Mouse (Mus musculus): ENCODE measurements around the gene Ttc7b.

DNA sequence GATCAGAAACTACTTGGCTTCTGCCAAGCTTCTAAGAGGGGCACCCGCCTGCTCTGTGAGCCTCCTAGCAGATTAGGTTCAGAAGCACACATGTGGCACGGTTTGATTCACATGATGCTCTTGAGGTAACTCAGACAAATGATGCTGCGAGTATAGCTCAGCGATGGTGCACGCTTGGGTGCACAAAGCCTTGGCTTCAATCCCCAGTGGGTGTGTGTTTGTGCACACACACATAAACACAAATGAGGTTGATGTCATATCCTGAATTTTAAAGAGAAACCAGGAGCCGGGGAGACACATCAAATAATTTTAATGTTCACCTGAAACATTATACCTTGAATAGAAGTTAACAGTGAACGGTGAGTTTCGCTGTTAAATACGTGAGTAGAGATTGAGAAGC lies 6.6 kb upstream of the Ttc7b start:
- TF ChIP-seq CTCF (IDR thresholded peaks at IDR 0.05; ENCODE audit: borderline replicate concordance, insufficient read depth, low read length) (no peak), POLR2A (IDR thresholded peaks at IDR 0.05; ENCODE audit: low read depth, low read length) (no peak)

Measured in embryonic fibroblast, embryonic 13.5 days (primary cell).